Mouse (Mus musculus) brain, embryonic 14.5 days (tissue): ENCODE measurements around the gene Mpped1. TPM values are rescaled to one million over a fixed set of nuclear protein-coding genes. Genes with fewer than 3 reads are reported as not detected.

ENCODE experiments used
- DNase-seq: peaks from one replicate; pipeline ENCODE4 v3.0.0-alpha.2; 2011; ENCODE audit warnings: low read depth
- CTCF ChIP-seq: fragments of 200-500 bp; IDR thresholded peaks from 2 replicates; pipeline ENCODE4 v1.5.1; 2012; ENCODE audit warnings: inconsistent platforms, mild to moderate bottlenecking, moderate library complexity, borderline replicate concordance; ENCODE audit not compliant: insufficient read depth, insufficient read length; ENCODE audit errors: extremely low read depth
- POLR2A ChIP-seq: fragments of 200-500 bp; IDR thresholded peaks from 2 replicates; pipeline ENCODE4 v1.6.1; 2012; ENCODE audit warnings: mild to moderate bottlenecking, inconsistent platforms, borderline replicate concordance; ENCODE audit not compliant: poor library complexity, insufficient read depth, insufficient read length, severe bottlenecking; ENCODE audit errors: extremely low read depth
- polyA plus RNA-seq: library from polyadenylated mRNA; depleted of rRNA; stranded (reverse); fragments of >200 nt; gene quantifications from 2 replicates; pipeline ENCODE4 v1.2.3, GENCODE M21; 2012; rRNA removed

Gene Mpped1
- polyA plus RNA-seq: 51.5 and 124 TPM in 2 replicates

- no peak for DNase-seq
Measured at GRCm38 (mm10) chr15:83779387-83779786, at the start of gene Mpped1. TSS of gene Mpped1 (plus strand) at chr15:83779467.

GRCm38 (mm10) chr15:83740676-83741422 lies 38.4 kb upstream of the Mpped1 start:
- DNase-seq: peak; percentile 58
- no peak for TF ChIP-seq POLR2A
- TF ChIP-seq CTCF: no peak

More at GRCm38 (mm10) chr15:83779387-83779786, at the start of gene Mpped1:
- no peak for TF ChIP-seq CTCF
- no peak for TF ChIP-seq POLR2A

- DNase-seq: no peak
- TF ChIP-seq CTCF: no peak
- TF ChIP-seq POLR2A: no peak
Measured at GRCm38 (mm10) chr15:83742018-83742417, 37.2 kb upstream of the Mpped1 start.

GRCm38 (mm10) chr15:83746311-83746710 lies 33.0 kb upstream of the Mpped1 start:
- TF ChIP-seq CTCF (no peak), POLR2A (no peak)
- peak; percentile 61 for DNase-seq

- TF ChIP-seq CTCF (no peak), POLR2A (no peak)
- no peak for DNase-seq
Measured at GRCm38 (mm10) chr15:83748986-83749385, 30.3 kb upstream of the Mpped1 start.

GRCm38 (mm10) chr15:83749436-83749835 lies 29.8 kb upstream of the Mpped1 start:
- no peak for DNase-seq
- no peak for TF ChIP-seq POLR2A
- no peak for TF ChIP-seq CTCF

GRCm38 (mm10) chr15:83756742-83757141 lies 22.5 kb upstream of the Mpped1 start:
- DNase-seq: peak; percentile 72
- TF ChIP-seq POLR2A (no peak), CTCF (peak; percentile 83)

GRCm38 (mm10) chr15:83758958-83759357 lies 20.3 kb upstream of the Mpped1 start:
- TF ChIP-seq CTCF (peak; percentile 65), POLR2A (no peak)
- no peak for DNase-seq

GRCm38 (mm10) chr15:83760683-83761082 lies 18.6 kb upstream of the Mpped1 start:
- no peak for TF ChIP-seq POLR2A
- TF ChIP-seq CTCF: peak; percentile 96
- peak; percentile 71 for DNase-seq

GRCm38 (mm10) chr15:83761512-83761911 lies 17.8 kb upstream of the Mpped1 start:
- no peak for TF ChIP-seq CTCF
- no peak for DNase-seq

GRCm38 (mm10) chr15:83765388-83766029 lies 13.8 kb upstream of the Mpped1 start:
- no peak for TF ChIP-seq POLR2A
- no peak for TF ChIP-seq CTCF
- DNase-seq: peak; percentile 91

GRCm38 (mm10) chr15:83771346-83772053 lies 7.8 kb upstream of the Mpped1 start:
- DNase-seq: peak; percentile 91
- TF ChIP-seq POLR2A: no peak

GRCm38 (mm10) chr15:83772460-83772859 lies 6.8 kb upstream of the Mpped1 start:
- TF ChIP-seq CTCF (no peak), POLR2A (no peak)
- no peak for DNase-seq
